Mouse (Mus musculus) right cerebral cortex, postnatal 4 days (tissue): ENCODE results near the gene Ttc27.

Source experiments
- DNase-seq: peaks from one replicate; pipeline ENCODE4 v3.0.0-alpha.2; 2022

Gene Ttc27

DNA sequence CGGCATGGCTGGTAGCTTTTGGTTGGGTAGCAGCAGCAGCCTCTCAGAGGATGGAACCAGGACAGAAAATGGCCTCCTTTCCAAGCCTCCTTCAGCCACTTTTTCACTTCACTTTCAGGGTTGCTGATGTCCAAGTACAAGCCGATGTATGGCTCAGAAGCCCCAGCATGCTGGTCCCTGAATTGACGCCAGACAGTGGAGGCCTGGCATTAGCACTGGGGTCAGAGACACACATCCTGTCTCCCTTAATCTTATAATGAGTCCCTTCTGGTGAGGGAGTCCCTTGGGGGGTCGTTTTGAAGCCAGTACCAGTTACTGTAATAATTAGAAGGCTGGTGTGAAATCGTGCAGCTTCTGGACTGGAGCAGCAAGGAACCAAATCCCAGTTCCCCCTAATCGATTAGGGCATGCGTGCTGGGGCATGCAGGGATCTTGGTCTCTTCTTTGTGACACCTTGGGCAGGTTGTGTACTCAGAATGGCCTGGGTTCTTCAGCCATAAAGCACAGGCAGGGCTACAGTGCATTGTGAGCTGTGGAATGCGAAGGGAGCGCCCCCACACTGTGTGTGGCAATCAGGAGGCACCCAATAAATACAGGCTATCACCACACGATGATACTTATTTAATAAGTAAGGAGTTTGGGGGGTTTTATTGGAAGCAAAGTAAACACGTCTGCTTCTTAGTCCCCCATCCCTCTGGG lies 171.5 kb downstream of the Ttc27 start:
- DNase-seq, result no peak

DNA sequence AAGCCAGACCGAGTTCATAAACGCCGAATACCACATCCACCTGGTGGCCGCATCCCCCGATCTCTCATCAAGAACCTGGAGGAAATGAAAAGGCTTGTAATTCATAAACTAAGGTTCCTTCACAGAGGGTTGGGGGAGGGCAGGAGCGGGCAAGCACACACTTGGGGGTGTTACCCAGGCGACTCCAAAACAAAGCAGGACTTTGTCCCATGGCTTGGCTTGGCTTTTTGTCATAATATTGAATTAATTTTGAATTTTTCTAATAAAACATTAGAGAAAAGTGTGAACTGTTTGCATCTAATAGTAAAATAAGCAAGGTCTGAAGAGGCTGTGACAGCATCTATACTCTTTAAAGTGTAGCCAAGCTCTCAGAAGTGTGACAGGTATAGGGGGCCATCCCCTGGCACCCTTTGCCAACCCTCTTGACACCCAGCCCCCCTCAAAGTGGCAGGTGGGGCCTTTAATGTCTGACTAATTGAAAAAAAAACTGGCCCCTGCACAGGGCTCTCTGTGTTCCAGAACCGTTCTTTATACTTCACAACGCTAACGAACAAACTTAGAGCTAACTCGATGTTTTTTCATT lies 172.1 kb downstream of the Ttc27 start:
- DNase-seq, result no peak

DNA sequence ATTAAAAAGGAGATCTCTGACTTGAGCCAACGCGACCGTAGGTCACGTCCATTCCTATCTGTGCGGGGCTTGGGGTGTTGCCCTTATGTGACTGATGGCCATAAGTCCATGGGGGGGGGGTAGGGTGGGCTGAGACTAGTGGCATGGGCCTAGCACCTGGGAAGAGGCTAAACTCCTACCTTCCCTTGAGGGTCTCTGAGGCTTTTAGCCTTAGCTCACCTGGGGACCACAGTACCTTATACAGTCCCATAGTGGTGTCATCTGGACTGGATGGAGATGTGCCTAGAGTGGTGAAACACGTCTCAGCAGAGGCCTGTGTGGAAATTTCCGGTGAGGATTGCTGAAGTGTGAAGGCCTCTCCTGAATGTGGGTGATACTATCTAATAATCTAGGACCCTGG lies 184.9 kb downstream of the Ttc27 start:
- DNase-seq, result no peak

DNA sequence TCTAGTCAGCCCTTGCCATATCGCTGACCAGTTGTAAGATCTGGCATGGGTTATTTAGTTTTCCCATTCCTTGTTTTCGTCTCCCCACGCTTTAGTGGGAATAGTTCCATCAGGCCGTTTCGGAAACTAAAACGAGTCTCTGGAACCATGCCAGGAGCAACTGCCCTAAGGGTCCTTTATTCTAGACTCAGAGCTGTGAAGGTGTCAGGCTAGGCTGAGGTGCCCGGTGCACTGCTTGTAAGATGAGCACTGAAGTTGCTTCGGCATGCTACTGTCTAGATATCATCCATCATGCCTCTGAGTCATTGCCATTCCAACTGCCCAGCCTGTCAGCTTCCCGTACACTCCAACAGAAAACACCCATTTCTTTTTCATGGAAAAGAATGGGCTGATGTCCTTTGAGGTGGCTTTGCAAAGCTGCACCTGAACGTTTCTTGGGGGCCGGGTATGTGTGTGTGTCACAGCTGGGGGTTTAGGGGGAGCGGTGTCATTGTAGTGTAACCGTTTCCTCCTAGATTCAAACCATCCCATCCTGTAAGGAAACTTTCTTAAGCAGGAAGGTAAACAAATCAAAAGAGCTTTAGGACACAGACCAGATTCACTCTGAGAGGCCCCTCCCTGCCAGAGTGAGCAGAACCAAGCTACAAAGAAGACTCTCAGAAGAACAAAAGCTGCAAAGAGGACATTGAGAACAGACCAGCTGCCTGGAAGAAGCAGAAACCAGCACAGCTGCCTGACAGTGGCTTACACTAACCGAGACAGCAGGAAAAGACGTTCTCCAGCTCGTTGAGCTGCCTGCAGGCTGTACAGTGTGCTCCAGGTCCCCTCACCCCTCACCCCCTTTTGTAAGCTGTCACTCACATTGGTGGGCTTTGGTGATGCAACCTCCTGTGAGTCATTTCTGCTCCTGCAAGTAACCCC lies 186.1 kb downstream of the Ttc27 start:
- DNase-seq, result no peak

DNA sequence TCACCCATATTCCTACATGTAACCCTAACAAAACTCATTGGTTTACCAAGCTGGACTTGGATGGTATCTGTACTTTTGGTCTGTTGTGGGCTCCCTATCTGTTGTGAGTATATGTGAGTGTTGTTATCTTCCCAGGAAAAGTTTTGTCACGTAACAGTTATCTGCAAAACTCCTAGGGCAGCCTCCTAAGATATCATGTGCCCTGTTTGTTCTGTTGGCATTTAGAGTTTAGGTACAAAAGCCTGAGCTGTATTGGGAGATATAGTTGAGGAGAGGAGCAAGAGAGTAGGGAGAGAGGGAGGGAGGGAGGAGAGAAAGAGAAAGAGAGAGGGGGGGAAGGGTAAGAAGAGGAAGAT lies 186.8 kb downstream of the Ttc27 start:
- DNase-seq, result no peak

DNA sequence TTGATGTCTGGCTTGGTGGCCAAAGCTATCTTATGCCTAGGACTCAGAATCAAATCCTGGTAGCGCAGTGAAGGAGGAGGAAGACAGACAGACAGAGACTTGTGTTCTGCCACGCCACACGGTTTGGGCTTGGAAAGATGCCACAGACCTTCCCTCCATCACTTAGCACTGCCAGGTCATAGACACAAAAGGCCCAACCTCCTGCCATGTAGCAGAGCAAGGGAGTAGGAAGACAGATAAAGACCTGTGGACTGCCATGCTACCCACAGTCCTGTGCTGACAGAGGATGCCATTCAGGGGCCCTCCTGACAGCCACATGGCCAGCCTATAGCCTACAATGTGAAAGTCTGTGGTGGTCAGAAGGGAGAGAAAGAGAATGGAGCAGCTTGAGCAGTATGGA lies 187.4 kb downstream of the Ttc27 start:
- DNase-seq, result no peak

DNA sequence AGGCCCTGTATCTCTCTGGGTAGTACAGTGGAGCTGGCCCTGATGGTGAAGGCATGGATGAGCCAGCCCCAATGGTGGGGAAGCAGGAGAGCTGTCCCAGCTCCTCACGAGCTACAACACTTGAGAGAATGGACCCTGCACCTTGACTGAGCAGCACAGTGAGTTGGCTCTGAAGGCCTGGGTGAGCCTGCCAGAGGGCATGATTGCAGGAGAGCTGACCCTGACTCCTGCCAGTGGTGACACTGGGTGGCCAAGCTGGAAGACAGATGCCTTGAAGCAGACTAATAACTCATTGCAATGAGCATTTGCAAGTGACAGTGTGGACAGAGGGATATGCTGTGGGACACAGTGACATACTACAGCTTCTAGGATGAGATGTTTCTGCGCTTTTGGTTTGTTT lies 195.5 kb downstream of the Ttc27 start:
- no peak for DNase-seq
